Mouse (Mus musculus) ZHBTc4 (cell line): ENCODE measurements around the gene Hist1h4f.
A peak's percentile ranks its signal among the peaks of the same experiment; 100 is the strongest.

Experiments used
- DNase-seq: peaks from one replicate; pipeline ENCODE4 v3.0.0-alpha.2; 2011; ENCODE audit warnings: low read depth, low spot score

The Hist1h4f gene

DNA sequence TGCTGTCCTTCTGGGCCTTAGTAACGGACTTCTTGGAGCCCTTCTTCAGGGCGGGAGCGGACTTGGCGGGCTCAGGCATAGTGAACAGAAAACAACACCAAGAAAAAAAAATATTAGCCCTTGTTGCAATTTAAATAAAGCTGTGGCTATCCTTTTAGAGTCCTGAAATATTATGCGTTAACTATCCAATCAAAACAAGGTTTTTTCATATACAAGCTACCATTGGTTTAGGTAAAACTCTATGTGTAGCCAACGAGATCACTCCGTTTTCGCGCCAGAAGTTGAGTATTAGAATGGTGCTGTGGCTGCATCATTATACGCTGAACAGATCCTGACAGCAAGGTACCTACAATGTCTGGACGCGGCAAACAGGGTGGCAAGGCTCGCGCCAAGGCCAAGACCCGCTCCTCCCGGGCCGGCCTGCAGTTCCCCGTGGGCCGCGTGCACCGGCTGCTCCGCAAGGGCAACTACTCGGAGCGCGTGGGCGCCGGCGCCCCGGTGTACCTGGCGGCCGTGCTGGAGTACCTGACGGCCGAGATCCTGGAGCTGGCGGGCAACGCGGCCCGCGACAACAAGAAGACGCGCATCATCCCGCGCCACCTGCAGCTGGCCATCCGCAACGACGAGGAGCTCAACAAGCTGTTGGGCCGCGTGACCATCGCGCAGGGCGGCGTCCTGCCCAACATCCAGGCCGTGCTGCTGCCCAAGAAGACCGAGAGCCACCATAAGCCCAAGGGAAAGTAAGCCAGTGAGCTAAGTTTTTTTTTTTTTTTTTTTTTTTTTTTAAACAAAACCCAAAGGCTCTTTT lies 17.7 kb downstream of the Hist1h4f start, which contains the start of gene Hist1h2af:
TSS of gene Hist1h2af (plus strand) at position 347 of the 808 bp plus-strand sequence.
- DNase-seq: peak; percentile 90

DNA sequence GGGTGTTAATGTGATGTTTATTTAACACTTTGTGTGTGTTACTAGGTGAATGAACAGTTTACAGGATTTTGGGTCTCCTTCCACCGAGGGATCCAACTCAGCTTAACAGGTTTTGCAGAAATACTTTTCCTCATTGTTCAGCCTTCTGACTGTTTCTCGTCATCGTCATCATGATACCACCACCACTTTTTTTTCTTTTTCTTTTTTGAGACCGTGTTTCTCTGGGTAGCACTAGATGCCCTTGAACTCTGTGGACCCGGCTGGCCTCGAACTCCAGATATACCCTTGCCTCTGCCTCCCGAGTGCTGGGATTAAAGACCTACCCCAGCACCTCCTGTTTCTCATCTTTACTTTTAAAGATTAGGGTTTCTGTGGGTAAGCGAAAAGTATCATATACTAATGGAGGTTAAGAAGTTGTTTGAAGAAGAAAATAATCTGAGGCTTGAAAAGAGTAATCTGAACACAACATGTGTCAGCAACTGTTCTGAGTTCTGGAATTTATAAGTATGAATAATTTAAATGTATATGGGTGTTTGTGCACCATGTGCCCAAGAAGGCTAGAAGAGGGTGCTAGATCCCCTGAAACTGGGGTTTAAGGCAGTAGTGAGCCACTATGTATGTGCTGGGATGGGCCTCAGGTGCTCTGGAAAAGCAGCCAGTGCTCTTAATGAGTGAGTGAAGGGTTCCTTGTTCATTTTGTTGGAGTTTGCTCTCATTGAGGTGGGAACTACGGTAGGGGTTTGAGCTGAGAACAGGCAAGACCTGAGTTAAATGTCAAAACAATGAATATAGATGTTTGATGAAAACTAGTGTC lies 19.0 kb downstream of the Hist1h4f start:
- no peak for DNase-seq

DNA sequence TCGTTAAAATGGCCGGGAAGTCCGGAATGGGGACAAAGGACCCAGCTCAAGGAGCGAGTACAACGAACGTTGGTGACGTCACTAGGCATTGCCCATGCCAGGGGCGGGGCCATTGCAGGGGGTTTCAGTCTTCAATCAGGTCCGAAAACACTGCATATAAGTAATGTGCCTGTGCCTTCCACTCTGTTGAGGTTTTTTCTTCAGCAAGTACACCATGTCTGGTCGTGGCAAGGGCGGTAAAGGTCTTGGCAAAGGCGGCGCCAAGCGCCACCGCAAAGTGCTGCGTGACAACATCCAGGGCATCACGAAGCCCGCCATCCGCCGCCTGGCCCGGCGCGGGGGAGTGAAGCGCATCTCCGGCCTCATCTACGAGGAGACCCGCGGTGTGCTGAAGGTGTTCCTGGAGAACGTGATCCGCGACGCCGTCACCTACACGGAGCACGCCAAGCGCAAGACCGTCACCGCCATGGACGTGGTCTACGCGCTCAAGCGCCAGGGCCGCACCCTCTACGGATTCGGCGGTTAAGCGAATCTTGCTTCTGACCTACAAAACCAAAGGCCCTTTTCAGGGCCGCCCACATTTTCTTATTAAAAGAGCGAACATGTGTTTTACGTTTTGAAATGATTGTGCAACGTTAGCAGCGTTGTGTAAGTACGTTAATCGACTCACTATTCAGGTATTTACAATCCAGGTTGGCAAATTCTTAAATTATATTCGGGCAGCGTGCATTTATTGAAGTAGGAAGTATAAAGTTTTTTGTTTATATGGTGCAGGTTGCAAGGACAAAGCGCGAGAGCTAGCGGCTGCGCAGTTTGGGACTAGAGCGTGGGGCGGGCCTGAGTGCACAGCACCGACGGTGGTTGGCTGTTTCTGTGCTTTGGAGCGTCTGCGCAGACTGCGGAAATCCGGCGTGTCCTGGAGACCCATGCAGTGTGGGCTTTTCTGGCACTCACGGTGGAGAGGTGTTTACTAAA lies 20.3 kb downstream of the Hist1h4f start, which contains the start of gene Hist1h4h:
TSS of gene Hist1h4h (plus strand) at position 150 of the 975 bp plus-strand sequence.
- peak; percentile 98 for DNase-seq

DNA sequence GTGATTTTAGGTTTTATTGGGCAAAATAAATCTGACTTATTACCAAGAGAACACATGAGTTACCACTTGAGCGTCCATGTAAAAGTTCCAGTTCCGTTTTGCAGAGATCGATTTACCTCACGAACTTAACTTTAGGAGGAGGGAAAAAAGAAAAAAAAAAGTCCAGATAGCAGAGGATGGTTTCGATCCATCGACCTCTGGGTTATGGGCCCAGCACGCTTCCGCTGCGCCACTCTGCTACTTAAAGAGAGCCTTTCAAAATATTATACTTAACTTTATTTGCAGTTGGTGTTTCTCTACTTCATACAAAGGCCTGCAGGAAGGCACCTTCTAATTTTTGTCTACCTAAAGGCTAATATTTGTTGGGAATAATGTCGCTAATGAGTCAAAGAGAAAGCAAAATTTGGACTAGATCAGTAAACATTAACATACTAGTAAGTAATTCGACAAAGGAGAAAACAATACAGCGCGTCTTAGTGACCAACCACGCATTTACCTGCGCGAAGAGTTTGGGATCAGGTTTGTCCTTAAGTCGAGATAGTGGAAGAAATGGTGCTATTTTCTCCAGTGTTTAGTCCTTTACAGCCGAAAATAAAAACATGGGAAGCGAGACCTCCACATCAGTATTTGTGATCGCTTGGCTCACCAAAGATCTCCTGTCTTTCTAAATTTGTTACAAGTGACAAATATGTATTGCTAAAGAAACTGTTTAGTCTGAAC lies 21.1 kb downstream of the Hist1h4f start:
- peak; percentile 64 for DNase-seq

DNA sequence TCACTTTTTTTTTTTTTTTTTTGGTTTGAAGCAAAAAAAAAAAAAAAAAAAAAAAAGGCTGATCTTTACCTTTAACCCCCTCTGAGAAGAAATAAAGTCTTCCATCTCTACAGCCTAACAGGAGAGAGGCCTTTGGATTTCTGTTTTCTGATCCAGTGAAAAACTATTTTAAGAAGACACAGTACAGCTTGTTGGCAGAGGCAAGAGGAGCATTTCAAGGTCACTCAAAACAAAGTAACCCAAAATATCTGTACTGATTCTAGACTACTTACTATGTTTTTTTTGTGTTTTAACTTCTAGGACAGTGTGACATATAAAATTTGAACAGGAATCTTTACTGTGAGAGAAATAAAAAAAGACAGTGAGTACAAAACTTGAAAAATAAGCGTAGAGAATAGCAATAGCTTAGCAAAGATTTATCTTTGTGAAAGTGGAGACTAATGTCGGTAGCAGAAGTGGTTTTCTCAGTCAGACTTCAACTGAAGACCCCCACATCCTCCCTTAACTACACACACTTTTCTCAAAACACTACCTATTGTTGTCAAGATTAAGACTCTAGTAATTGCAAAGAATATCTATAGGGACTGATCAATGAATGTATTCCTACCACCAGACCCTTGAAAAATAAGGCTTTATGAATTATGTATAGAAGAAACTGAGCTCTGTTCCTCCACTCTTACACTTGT lies 21.8 kb downstream of the Hist1h4f start:
- no peak for DNase-seq

DNA sequence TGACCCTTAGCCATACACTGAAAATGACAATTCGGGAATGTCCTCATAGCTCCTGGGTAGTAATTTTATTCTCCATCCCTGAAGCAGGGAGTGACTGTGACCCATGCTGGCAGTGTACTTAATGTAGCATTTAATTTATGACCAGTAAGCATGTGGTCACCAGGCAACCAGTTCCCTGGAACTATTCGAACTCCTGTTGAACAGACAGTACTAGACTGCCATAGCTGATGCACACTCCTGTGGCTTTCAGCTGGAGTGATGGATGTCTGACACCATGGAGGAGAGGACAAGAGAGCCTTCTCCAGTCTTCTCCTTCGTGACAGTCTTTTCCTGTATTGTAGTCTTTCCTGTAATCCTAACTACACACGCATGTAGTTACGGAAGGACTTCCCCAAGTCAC lies 22.4 kb downstream of the Hist1h4f start:
- no peak for DNase-seq

DNA sequence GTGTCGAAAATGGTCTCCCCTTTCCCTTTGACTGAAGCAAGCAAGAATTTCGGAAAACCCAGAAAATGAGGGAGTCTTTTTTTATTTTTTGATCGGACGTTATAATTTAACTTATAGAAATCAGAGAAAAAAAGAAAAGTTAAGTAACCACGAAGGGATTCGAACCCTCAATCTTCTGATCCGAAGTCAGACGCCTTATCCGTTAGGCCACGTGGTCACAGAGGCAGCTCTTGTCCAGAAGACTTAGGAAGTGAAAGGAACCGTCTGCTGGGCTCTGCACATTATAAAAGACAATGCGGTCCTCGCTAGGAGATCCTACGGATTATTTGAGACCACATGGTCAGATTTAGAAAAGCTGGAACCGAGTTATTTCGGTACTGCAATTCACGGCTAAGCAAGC lies 25.1 kb downstream of the Hist1h4f start:
- DNase-seq: peak; percentile 92

DNA sequence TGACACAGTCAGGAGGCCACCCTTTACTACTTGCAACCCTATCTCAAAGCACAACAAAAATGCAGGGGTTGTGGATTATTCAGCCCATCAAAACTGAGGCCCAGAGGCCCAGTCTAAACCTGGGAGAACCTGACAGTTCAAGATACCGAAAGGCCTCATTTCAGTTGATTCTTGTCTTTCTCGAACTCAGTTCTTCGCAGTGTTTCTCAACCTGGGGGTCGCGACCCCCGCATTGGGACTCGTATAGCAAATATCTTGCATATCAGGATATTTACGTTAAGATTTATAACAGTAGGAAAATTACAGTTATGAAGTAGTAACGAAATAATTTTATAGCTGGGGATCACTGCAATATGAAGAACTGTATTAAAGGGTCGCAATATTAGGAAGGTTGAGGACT lies 25.5 kb downstream of the Hist1h4f start:
- DNase-seq: peak; percentile 71

DNA sequence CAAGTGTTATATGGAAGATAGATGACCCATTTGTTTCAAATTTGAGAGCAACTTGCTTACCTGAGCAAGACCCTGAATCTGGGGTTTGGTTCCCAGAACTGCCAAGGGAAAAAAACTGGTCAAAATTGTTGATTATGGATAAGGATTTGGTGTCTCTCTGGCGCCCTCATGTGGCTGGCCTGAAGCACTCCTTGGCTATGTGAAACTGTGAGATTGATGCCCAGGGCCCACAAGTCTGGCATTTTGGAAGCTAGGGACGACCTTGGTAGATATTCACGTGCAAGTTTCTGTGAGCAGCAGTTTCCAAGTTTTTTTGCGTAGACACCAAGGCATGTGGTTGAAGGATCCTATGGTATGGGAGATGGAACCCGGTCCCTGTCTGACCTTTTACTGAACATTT lies 26.8 kb downstream of the Hist1h4f start:
- peak; percentile 90 for DNase-seq

DNA sequence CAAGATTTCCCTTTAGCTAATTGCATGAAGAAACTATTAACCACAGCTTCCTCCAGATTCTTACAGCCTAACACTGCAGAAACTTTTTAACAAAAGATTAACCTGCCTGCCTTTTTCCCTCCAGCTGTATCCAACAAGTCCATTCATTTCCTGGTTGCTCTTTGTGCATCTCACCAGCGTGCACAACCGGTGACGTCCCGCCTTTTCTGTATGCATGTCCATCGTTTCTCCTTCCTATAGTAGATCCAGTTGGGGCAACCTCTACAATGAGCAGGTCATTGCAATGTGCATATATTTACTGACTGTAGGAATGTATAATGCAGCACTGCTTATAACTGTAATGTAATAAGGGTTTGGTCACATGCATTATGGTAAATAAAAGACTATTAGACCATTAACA lies 27.5 kb downstream of the Hist1h4f start:
- DNase-seq: no peak

DNA sequence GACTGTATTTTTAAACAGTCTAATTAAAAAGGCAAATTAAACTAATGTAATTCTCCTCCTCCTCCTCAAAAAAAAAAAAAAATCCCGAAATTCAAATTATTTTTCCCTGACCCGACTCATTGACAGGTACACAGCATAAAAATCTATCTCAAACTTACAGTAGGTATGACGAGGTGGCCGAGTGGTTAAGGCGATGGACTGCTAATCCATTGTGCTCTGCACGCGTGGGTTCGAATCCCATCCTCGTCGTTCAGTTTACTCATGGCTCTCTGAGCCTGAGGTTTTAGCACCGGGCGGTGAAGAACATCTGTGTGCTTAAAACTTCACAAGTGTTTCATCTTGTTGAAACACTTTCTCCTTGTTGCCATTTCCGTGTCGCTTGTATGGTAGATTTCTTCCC lies 29.7 kb downstream of the Hist1h4f start:
- peak; percentile 91 for DNase-seq

DNA sequence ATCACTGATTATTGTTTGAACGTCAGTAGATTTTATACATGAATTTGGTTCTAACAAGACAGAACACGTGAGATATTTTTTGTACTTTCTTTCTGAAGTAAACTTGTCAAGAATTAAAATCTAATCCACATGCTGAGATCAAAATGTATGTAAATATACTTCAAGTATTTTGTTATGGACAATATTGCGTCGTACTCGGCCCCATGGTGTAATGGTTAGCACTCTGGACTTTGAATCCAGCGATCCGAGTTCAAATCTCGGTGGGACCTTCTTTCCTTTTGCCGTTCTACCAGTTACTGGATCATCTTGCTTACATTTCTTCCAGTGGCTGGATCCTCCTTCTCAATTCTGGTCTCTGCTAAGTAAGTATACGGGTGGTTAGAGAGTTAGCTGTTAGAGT lies 32.0 kb downstream of the Hist1h4f start:
- peak; percentile 90 for DNase-seq

DNA sequence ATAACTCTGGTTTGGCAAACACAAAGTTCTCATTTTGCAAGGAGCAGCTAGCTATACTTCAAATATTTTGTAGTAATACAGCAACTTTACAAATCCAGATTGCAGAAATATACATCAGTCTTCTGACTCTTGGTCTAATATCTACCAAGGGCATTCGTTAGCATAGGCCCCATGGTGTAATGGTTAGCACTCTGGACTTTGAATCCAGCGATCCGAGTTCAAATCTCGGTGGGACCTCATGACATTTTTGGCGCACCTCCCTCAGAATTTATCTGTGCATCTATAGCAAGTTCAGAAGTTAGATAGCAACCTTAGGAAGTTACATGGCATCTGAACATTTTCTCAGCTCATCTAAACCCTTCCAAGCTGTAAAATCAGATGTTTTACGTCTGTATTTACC lies 32.6 kb downstream of the Hist1h4f start:
- peak; percentile 90 for DNase-seq

DNA sequence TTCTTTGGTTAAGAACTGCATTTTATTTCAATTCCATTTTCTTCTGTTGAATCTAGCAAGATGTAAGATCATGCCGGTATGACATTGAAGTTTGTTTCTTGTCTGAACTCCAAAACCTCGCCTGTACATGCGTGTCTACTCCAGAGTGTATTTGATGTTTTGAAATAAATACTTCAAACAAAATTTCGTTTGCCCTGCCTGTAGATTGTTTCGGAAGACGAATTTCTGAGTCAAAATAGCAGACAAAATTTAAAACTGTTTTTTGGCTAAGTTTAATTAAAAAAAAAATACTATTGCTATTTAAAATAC lies 33.2 kb downstream of the Hist1h4f start:
- DNase-seq: no peak

DNA sequence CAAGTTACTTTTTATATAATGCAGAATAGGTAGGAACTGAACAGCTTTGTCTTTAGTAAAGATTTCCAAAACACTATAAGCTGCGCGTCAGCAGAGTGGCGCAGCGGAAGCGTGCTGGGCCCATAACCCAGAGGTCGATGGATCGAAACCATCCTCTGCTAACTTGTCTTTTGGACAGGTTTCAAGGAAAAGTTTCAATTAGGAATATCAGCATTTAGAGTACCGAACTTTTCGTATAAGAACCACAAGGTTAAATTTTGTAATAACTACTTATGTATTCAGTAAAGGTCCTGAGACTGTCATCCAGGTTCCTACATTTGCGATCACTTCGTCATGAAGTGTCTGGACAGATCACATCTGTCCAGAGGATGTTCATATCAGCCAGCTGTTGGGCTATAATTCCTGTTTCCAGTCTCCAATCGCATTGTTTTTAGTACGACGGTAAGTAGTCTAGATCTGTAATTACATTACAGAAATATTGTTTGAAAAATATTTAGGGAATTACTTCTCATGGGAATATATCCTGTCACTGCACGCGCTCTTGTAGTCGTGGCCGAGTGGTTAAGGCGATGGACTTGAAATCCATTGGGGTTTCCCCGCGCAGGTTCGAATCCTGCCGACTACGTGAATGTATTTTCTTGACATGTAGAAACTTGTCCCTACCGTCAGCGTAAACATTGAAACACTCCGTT lies 33.7 kb downstream of the Hist1h4f start:
- peak; percentile 92 for DNase-seq

DNA sequence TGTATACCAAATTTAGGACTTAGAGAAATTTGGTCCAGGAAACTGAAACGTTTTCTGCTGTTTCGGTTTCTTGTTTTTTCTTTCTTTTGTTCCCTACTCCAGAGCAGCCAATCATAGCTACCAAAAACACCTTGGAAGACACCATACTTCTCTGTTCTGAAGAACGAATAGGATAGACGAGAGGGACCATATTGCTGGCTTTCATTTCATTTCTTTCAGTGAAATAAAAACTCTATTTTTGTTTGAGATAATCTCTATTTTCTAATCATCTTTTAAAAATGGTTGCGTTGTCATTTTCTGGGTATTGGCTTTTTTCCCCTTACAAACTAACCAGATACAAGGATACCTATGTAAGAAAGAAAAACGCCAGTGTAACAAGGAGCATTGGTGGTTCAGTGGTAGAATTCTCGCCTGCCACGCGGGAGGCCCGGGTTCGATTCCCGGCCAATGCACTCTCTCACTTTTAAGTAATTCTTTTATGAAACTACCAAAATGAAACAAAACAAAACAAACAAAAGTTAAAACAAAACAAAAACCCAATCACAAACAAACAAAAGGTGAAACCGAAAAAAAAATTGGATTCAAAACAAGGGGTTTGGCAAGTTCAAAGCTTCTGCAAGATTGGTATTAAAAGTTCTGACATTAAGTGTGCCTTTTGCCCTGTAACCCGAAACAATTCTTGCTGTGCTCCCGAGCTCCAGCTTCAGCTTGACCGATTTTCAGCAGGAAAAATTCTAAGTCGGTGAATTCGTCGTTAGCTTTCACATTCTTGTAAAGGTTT lies 34.4 kb downstream of the Hist1h4f start:
- DNase-seq: peak; percentile 80

DNA sequence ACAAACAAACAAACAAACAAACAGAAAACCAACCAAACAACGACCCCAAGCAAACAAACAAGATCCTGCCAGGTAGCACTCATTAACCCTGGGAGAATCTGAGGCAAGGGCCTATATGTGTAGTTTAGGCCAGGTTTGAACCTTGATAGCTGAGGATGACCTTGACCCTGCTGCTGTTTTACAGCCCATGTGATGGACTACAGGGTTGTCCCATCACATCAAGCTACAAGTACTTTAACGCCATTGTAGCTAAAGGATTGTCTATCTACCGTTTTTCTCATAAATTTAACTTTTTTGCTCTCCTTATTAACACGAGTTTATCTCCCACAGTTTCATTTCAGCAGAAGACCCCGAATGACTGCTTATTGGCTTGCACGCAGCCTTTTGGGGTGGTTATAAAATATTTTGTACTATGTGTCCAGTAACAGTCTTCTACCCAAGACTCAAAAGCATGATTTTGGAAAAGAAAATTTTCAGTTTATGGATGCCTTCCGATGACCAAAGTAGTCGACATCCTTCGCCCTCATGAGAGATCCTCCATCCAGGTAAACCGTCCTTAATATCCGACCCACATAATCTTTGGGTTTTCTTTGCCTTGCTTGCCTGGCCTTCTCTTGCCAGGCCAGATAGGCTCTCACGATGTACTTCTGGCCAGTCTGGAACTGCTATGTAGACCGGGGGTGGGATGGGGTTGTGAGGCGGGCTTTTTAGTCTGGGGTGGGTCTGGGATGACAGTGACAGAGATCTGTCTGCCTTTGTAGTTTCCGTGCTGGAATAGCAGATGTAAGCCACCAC lies 35.4 kb downstream of the Hist1h4f start:
- DNase-seq: peak; percentile 73

DNA sequence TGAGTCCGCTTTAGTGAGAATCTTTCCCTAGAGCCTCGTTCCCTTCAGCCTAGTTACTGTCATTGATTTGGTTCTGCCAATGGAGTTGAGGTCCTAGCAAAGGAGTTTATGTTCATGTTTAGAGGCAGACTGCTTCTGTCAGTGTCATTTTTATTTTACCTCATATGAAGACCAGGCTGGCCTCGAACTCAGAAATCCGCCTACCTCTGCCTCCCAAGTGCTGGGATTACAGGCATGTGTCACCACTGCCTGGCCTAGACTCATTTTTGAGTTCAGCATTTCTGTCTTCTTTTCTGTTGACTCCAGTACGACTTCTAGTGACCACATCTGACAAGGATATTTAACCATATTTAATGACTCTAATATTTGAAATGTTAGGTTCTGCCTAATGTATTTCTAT lies 36.2 kb downstream of the Hist1h4f start:
- peak; percentile 72 for DNase-seq
